Mouse (Mus musculus) hindbrain, postnatal 0 days (tissue): ENCODE measurements around the gene Rpusd3. TPM values are rescaled to one million over a fixed set of nuclear protein-coding genes. Genes with fewer than 3 reads are reported as not detected.

Experiments used
- ATAC-seq: fragments of 200-750 bp; cut with Nextera tagmentation; 2 replicates; pipeline ENCODE4 v1.8.0; 2017; ENCODE audit warnings: mild to moderate bottlenecking, moderate TSS enrichment, moderate library complexity
- DNase-seq: peaks from one replicate; pipeline ENCODE4 v3.0.0-alpha.2; 2015; ENCODE audit warnings: low spot score
- H3K27ac ChIP-seq: fragments of 300-500 bp; sonication (generic); 2 replicates; pipeline ENCODE4 v1.5.1; 2014; ENCODE audit warnings: mild to moderate bottlenecking
- H3K27me3 ChIP-seq: fragments of 300-500 bp; sonication (generic); 2 replicates; pipeline ENCODE4 v1.6.1; 2014; ENCODE audit warnings: low read length, mixed read lengths; ENCODE audit not compliant: insufficient read depth
- H3K36me3 ChIP-seq: fragments of 300-500 bp; sonication (generic); 2 replicates; pipeline ENCODE4 v1.6.1; 2014; ENCODE audit warnings: low read length, mixed read lengths; ENCODE audit not compliant: insufficient read depth
- H3K4me1 ChIP-seq: fragments of 300-500 bp; sonication (generic); 2 replicates; pipeline ENCODE4 v1.6.1; 2014; ENCODE audit warnings: antibody characterized with exemption, low read length, mixed read lengths; ENCODE audit not compliant: insufficient read depth
- H3K4me2 ChIP-seq: fragments of 300-500 bp; sonication (generic); 2 replicates; pipeline ENCODE4 v1.6.1; 2014; ENCODE audit warnings: low read depth, mild to moderate bottlenecking, low read length, moderate library complexity, mixed read lengths
- H3K4me3 ChIP-seq: fragments of 300-500 bp; sonication (generic); 2 replicates; pipeline ENCODE4 v1.5.1; 2014; ENCODE audit warnings: low read length
- H3K9ac ChIP-seq: fragments of 300-500 bp; sonication (generic); replicated peaks from 2 replicates; pipeline ENCODE4 v1.6.1; 2014; ENCODE audit warnings: mild to moderate bottlenecking, low read length, moderate library complexity, mixed read lengths
- H3K9me3 ChIP-seq: fragments of 300-500 bp; sonication (generic); 2 replicates; pipeline ENCODE4 v1.6.1; 2016; ENCODE audit warnings: low read length, mixed read lengths
- CTCF ChIP-seq: IDR thresholded peaks from 2 replicates; pipeline ENCODE4 v1.5.1; 2016; ENCODE audit warnings: antibody characterized with exemption, control low read depth, low read depth
- WGBS: fragments of 180-500 bp; shearing (Covaris S2); extraction: QIAGEN DNeasy Blood & Tissue Kit; methylation state at CpG from one replicate; pipeline ENCODE4 v1.1.7; 2014; 5-methylcytosine and 5-hydroxymethylcytosine counted together
- polyA plus RNA-seq: library from polyadenylated mRNA; unstranded; fragments of >200 nt; fragmentation: Nextera tagmentation; extraction: Ambion mirVana; gene quantifications from 2 replicates; pipeline ENCODE4 v1.2.1, GENCODE M21; 2015
- total RNA-seq: library from RNA; depleted of rRNA; stranded (reverse); fragments of >200 nt; gene quantifications from 2 replicates; pipeline ENCODE4 v1.2.3, GENCODE M21; 2014

Rpusd3 gene
- total and polyA plus RNA-seq, 2 experiments from 2014 or later, result 20.8 to 27.3 TPM

- 61% methylated on average over 8 of the region's 8 CpGs for WGBS
- ATAC-seq (peak; percentile 85), DNase-seq (peak; percentile 78)
- peaks cover 58% of the 10 kb centered on the region for H3K36me3 ChIP-seq
- H3K4me1 ChIP-seq, result no peaks in the 10 kb centered on the region
- H3K9me3 ChIP-seq, result no peaks in the 10 kb centered on the region
- no peak overlapping the region for H3K9ac ChIP-seq
- H3K27me3 ChIP-seq, result no peaks in the 10 kb centered on the region
- TF ChIP-seq CTCF, result 0 out of 2 replicates have a peak, but pooled peaks have one; percentile 12
- H3K4me2 ChIP-seq, result no peak overlapping the region
- peak overlapping the region; percentile 68 for H3K27ac ChIP-seq
- H3K4me3 ChIP-seq, result no peak overlapping the region
Observed at GRCm38 (mm10) chr6:113384351-113384927, 34.7 kb downstream of the Rpusd3 start.

DNA sequence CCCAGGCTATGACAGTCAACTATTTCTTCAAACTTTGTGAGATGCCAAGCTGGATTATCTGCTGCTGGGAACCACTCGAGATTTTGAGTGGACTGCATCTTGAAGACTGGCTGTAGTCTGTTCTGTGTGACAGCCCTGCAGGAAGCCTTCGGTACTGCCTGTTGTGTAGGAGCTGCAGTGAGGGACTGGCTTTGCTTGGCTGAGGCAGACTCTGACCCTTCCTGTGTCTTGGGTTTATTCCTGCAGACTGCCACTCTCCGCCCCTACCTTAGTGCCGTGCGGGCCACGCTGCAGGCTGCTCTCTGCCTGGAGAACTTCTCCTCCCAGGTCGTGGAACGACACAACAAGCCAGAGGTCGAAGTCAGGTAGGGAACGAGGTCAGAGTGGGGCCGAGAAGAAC, 38.7 kb downstream of the Rpusd3 start:
- Histone ChIP-seq H3K27ac (no peak overlapping the region), H3K27me3 (no peaks in the 10 kb centered on the region), H3K9me3 (no peaks in the 10 kb centered on the region), H3K4me2 (no peak overlapping the region), H3K36me3 (peaks cover 41% of the 10 kb centered on the region), H3K9ac (no peak overlapping the region), H3K4me3 (no peak overlapping the region), H3K4me1 (peaks cover 13% of the 10 kb centered on the region; the same call in 1 of the 2 replicates)
- DNase-seq (no peak), ATAC-seq (no peak)
- 91% methylated on average over 11 of the region's 11 CpGs for WGBS
- no peak for TF ChIP-seq CTCF

GRCm38 (mm10) chr6:113379246-113379645, 39.9 kb downstream of the Rpusd3 start:
- Histone ChIP-seq H3K9me3 (no peaks in the 10 kb centered on the region), H3K9ac (no peak overlapping the region), H3K4me2 (peak overlapping the region; percentile 66), H3K27me3 (no peaks in the 10 kb centered on the region), H3K36me3 (peaks cover 40% of the 10 kb centered on the region; the same call in 1 of the 2 replicates), H3K27ac (no peak overlapping the region), H3K4me1 (peaks cover 13% of the 10 kb centered on the region; the same call in 1 of the 2 replicates), H3K4me3 (peak overlapping the region; percentile 82)
- DNase-seq (no peak), ATAC-seq (no peak)
- TF ChIP-seq CTCF, result no peak
- 88% methylated on average over 6 of the region's 6 CpGs for WGBS

- DNase-seq (peak; percentile 97), ATAC-seq (peak; percentile 97)
- Histone ChIP-seq H3K9me3 (no peaks in the 10 kb centered on the region), H3K27me3 (no peaks in the 10 kb centered on the region), H3K36me3 (peaks cover 42% of the 10 kb centered on the region), H3K27ac (peak within 1 kb of the TSS; percentile 95), H3K4me2 (peak within 1 kb of the TSS; percentile 66), H3K4me1 (peaks cover 13% of the 10 kb centered on the region; the same call in 1 of the 2 replicates), H3K9ac (peak within 1 kb of the TSS; percentile 89), H3K4me3 (peak within 1 kb of the TSS; percentile 82)
- peak; percentile 12; the same call in 1 of the 2 replicates for TF ChIP-seq CTCF
- 1% methylated on average over 59 of the region's 61 CpGs for whole genome bisulfite sequencing
Observed at GRCm38 (mm10) chr6:113377496-113378385, 41.4 kb downstream of the Rpusd3 start, which contains the start of the genes Tada3 and Arpc4. Gene Tada3, minus strand, starts transcription at chr6:113377883. Gene Arpc4, plus strand, starts transcription at chr6:113378115.

DNA sequence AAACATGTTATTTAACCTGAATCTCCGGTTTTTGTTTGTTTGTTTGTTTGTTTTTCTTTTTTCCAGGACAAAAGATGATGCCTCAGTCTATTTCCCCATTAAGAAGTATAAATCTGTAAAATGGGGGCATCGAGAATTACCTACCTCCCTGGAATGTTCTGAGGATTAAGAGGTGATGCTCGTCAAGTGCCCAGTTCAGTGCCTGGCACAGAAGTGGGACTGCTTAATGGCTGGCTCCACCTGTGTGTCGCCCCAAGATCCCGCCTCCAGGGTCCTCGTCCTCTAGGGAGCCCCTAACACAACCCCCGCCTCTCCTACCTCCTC, 42.0 kb downstream of the Rpusd3 start:
- Histone ChIP-seq H3K4me3 (peak overlapping the region; percentile 82), H3K4me1 (peaks cover 13% of the 10 kb centered on the region; the same call in 1 of the 2 replicates), H3K4me2 (peak overlapping the region; percentile 66), H3K27me3 (no peaks in the 10 kb centered on the region), H3K36me3 (peaks cover 47% of the 10 kb centered on the region), H3K9ac (peak overlapping the region; percentile 89), H3K9me3 (no peaks in the 10 kb centered on the region), H3K27ac (peak overlapping the region; percentile 95)
- ATAC-seq (no peak), DNase-seq (no peak)
- no peak for TF ChIP-seq CTCF
- WGBS, result 12% methylated on average over 7 of the region's 7 CpGs

DNA sequence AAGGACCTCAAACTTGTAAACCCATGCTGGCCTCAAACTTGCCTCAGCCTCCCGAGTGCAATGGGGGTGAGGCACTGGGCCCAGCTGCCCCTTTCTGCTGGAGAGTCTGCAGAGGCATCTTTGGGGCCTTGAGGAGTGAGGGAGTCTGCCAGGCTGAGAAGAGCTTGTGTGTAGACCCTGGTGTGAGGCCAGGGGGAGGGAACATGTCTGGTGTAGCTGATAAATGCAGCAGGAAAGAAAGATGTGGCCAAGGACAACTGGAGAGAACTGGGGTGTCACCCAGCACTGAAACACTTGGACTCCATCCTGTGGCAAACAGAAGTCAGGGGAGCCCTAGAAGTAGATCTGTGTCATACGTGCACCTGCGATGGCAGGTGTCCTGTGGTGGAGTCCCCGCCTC, 45.6 kb downstream of the Rpusd3 start:
- Histone ChIP-seq H3K27ac (no peak overlapping the region), H3K27me3 (no peaks in the 10 kb centered on the region), H3K4me1 (peaks cover 6% of the 10 kb centered on the region; the same call in 1 of the 2 replicates), H3K4me3 (no peak overlapping the region), H3K9me3 (no peaks in the 10 kb centered on the region), H3K4me2 (no peak overlapping the region), H3K36me3 (peaks cover 68% of the 10 kb centered on the region), H3K9ac (no peak overlapping the region)
- 94% methylated on average over 4 of the region's 4 CpGs for WGBS
- ATAC-seq (no peak), DNase-seq (no peak)
- TF ChIP-seq CTCF, result no peak
